Mouse (Mus musculus) forebrain, embryonic 14.5 days (tissue): ENCODE results near the gene Sorl1. TPM values are rescaled to one million over a fixed set of nuclear protein-coding genes. Genes with fewer than 3 reads are reported as not detected.

Experiments used
- ATAC-seq: fragments of 200-750 bp; cut with Nextera tagmentation; 2 replicates; pipeline ENCODE4 v1.8.0; 2017; ENCODE audit warnings: mild to moderate bottlenecking, moderate library complexity
- DNase-seq: peaks from one replicate; pipeline ENCODE4 v3.0.0-alpha.2; 2015; ENCODE audit warnings: low spot score
- H3K27ac ChIP-seq: fragments of 300-500 bp; sonication (generic); 2 replicates; pipeline ENCODE4 v1.5.1; 2014; ENCODE audit warnings: low read depth, mild to moderate bottlenecking, control low read depth, low read length, moderate library complexity
- H3K27me3 ChIP-seq: fragments of 300-500 bp; sonication (generic); replicated peaks from 2 replicates; pipeline ENCODE4 v1.6.1; 2014; ENCODE audit warnings: low read length, control low read depth, mixed read lengths; ENCODE audit not compliant: control insufficient read depth, insufficient read depth
- H3K36me3 ChIP-seq: fragments of 300-500 bp; sonication (generic); 2 replicates; pipeline ENCODE4 v1.6.1; 2014; ENCODE audit warnings: low read length, control low read depth; ENCODE audit not compliant: control insufficient read depth, insufficient read depth
- H3K4me1 ChIP-seq: fragments of 300-500 bp; sonication (generic); 2 replicates; pipeline ENCODE4 v1.6.1; 2014; ENCODE audit warnings: antibody characterized with exemption, low read length, control low read depth; ENCODE audit not compliant: control insufficient read depth, insufficient read depth
- H3K4me2 ChIP-seq: fragments of 300-500 bp; sonication (generic); 2 replicates; pipeline ENCODE4 v1.6.1; 2014; ENCODE audit warnings: mild to moderate bottlenecking, control low read depth, low read length
- H3K4me3 ChIP-seq: fragments of 300-500 bp; sonication (generic); 2 replicates; pipeline ENCODE4 v1.5.1; 2014; ENCODE audit warnings: low read depth, low read length, control low read depth
- H3K9ac ChIP-seq: fragments of 300-500 bp; sonication (generic); 2 replicates; pipeline ENCODE4 v1.6.1; 2014; ENCODE audit warnings: mild to moderate bottlenecking, low read length, control low read depth, moderate library complexity
- H3K9me3 ChIP-seq: fragments of 300-500 bp; sonication (generic); replicated peaks from 2 replicates; pipeline ENCODE4 v1.6.1; 2016; ENCODE audit warnings: low read length, control low read depth, mixed read lengths; ENCODE audit not compliant: control insufficient read depth
- WGBS: fragments of 180-500 bp; shearing (Covaris S2); extraction: QIAGEN DNeasy Blood & Tissue Kit; methylation state at CpG from one replicate; pipeline ENCODE4 v1.1.7; 2014; 5-methylcytosine and 5-hydroxymethylcytosine counted together
- polyA plus RNA-seq: library from polyadenylated mRNA; unstranded; fragments of >200 nt; fragmentation: Nextera tagmentation; extraction: Ambion mirVana; gene quantifications from 2 replicates; pipeline ENCODE4 v1.2.1, GENCODE M21; 2014

Sorl1 gene
- polyA plus RNA-seq, 1 experiment from 2014 or later = 10.8 TPM

- H3K9me3 ChIP-seq = no peaks in the 10 kb centered on the region
- H3K4me1 ChIP-seq = no peaks in the 10 kb centered on the region
- DNase-seq (no peak), ATAC-seq (no peak)
- H3K36me3 ChIP-seq = 0 out of 2 replicates have a peak, but pooled peaks cover 3% of the 10 kb centered on the region
- H3K27ac ChIP-seq = no peak overlapping the region
- WGBS = 39% methylated on average over 19 of the region's 19 CpGs
- H3K27me3 ChIP-seq = no peaks in the 10 kb centered on the region
- H3K9ac ChIP-seq = no peak overlapping the region
- H3K4me3 ChIP-seq = no peak overlapping the region
- H3K4me2 ChIP-seq = no peak overlapping the region
These were observed 90.6 kb downstream of the Sorl1 start for GRCm38 (mm10) chr9:42033291-42034115.

DNA sequence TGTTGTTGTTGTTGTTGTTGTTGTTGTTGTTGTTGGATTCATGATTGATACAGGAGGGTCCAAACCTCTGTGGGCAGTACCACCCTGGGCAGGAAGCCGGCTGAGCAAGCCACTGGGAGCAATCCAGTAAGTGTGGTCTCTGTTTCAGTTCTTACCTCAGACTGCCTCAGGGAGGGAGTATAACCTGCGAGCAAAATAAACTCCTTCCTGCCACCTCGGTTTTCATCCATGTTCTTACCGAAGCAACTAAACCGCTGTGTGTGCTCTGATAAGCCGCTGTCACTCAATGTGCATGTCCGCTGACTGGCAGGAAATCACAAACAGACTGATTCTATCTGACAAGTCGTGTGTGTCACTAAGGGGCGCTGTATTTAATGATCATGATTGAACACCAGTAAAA is 91.7 kb downstream of the Sorl1 start:
- ATAC-seq (no peak), DNase-seq (no peak)
- Histone ChIP-seq H3K9ac (no peak overlapping the region), H3K4me3 (no peak overlapping the region), H3K4me1 (no peaks in the 10 kb centered on the region), H3K27me3 (no peaks in the 10 kb centered on the region), H3K27ac (no peak overlapping the region), H3K36me3 (0 out of 2 replicates have a peak, but pooled peaks cover 3% of the 10 kb centered on the region), H3K4me2 (no peak overlapping the region), H3K9me3 (no peaks in the 10 kb centered on the region)
- WGBS = 67% methylated on average over 9 of the region's 9 CpGs

GRCm38 (mm10) chr9:42028807-42029206 is 95.3 kb downstream of the Sorl1 start:
- 83% methylated on average over 4 of the region's 4 CpGs for WGBS
- H3K27me3 ChIP-seq = no peaks in the 10 kb centered on the region
- H3K4me2 ChIP-seq = no peak overlapping the region
- DNase-seq (no peak), ATAC-seq (no peak)
- H3K4me1 ChIP-seq = no peaks in the 10 kb centered on the region
- H3K36me3 ChIP-seq = peaks cover 18% of the 10 kb centered on the region; the same call in 1 of the 2 replicates
- H3K9ac ChIP-seq = no peak overlapping the region
- no peaks in the 10 kb centered on the region for H3K9me3 ChIP-seq
- no peak overlapping the region for H3K4me3 ChIP-seq
- H3K27ac ChIP-seq = no peak overlapping the region

GRCm38 (mm10) chr9:42024257-42024656 is 99.8 kb downstream of the Sorl1 start:
- ATAC-seq (no peak), DNase-seq (no peak)
- Histone ChIP-seq H3K9ac (no peak overlapping the region), H3K4me1 (no peaks in the 10 kb centered on the region), H3K27ac (no peak overlapping the region), H3K36me3 (peaks cover 25% of the 10 kb centered on the region; the same call in 1 of the 2 replicates), H3K4me3 (no peak overlapping the region), H3K9me3 (no peaks in the 10 kb centered on the region), H3K4me2 (no peak overlapping the region), H3K27me3 (no peaks in the 10 kb centered on the region)
- 81% methylated on average over 9 of the region's 9 CpGs for WGBS

- WGBS = 81% methylated on average over 3 of the region's 3 CpGs
- Histone ChIP-seq H3K27ac (no peak overlapping the region), H3K9me3 (no peaks in the 10 kb centered on the region), H3K27me3 (no peaks in the 10 kb centered on the region), H3K4me1 (no peaks in the 10 kb centered on the region), H3K9ac (no peak overlapping the region), H3K4me3 (no peak overlapping the region), H3K4me2 (no peak overlapping the region), H3K36me3 (peaks cover 25% of the 10 kb centered on the region; the same call in 1 of the 2 replicates)
- DNase-seq = no peak
- ATAC-seq = no peak
These were observed 100.7 kb downstream of the Sorl1 start for GRCm38 (mm10) chr9:42023383-42023782.

- ATAC-seq (no peak), DNase-seq (no peak)
- Histone ChIP-seq H3K4me3 (no peak overlapping the region), H3K4me1 (no peaks in the 10 kb centered on the region), H3K9ac (no peak overlapping the region), H3K36me3 (peaks cover 25% of the 10 kb centered on the region; the same call in 1 of the 2 replicates), H3K9me3 (no peaks in the 10 kb centered on the region), H3K27ac (no peak overlapping the region), H3K27me3 (no peaks in the 10 kb centered on the region), H3K4me2 (no peak overlapping the region)
- 96% methylated on average over 12 of the region's 12 CpGs for WGBS
These were observed 101.8 kb downstream of the Sorl1 start for GRCm38 (mm10) chr9:42022318-42022717.

- Histone ChIP-seq H3K4me1 (no peaks in the 10 kb centered on the region), H3K4me3 (no peak overlapping the region), H3K27me3 (no peaks in the 10 kb centered on the region), H3K4me2 (no peak overlapping the region), H3K27ac (no peak overlapping the region), H3K9ac (no peak overlapping the region), H3K9me3 (peaks cover 5% of the 10 kb centered on the region; the same call in 1 of the 2 replicates), H3K36me3 (peaks cover 35% of the 10 kb centered on the region)
- WGBS = 70% methylated on average over 7 of the region's 7 CpGs
- DNase-seq (no peak), ATAC-seq (no peak)
These were observed 104.6 kb downstream of the Sorl1 start for GRCm38 (mm10) chr9:42019308-42020031.

DNA sequence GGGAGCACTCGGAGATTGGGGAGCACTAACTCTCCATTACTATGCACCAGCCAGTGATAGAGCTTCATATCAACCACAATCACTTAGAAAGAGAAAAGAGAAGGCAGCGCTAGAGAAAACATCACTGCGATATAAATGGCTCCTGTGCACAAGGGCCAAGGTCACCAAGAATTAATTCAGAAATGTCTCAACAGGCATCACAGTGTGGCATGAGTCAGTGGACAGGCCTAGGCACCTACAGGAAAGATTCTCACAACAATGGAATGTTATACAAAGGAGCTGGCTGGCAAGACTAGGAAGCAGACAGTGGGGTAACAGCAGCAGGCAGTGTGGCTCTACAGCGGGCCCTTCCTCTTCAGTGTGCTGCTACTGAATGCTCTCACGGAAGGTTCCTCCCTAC is 115.6 kb downstream of the Sorl1 start:
- H3K4me3 ChIP-seq = no peak overlapping the region
- no peaks in the 10 kb centered on the region for H3K4me1 ChIP-seq
- H3K36me3 ChIP-seq = peaks cover 11% of the 10 kb centered on the region; the same call in 1 of the 2 replicates
- H3K9ac ChIP-seq = no peak overlapping the region
- H3K27me3 ChIP-seq = no peaks in the 10 kb centered on the region
- no peak overlapping the region for H3K27ac ChIP-seq
- WGBS = 91% methylated on average over 5 of the region's 5 CpGs
- no peak for ATAC-seq
- H3K9me3 ChIP-seq = no peaks in the 10 kb centered on the region
- DNase-seq = no peak
- H3K4me2 ChIP-seq = no peak overlapping the region

DNA sequence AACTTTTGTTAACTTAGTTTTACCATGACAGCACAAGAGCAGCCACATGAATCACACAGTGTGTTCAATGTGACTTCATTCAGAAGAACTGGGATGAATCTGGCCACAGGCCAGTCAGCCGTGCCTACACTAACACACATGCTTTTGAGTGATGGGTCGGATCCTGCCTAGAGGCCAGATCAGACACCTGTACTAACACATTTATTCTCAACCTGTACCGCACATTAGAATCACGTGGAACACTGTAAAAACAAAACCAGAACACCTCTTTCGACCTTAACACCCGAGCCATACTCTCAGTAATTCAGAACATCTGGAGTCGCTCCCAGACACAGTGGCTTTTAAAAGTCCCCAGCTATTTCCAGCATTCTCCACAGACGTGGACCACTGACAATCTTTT is 119.0 kb downstream of the Sorl1 start:
- H3K9me3 ChIP-seq = no peaks in the 10 kb centered on the region
- H3K27ac ChIP-seq = no peak overlapping the region
- DNase-seq (no peak), ATAC-seq (no peak)
- no peaks in the 10 kb centered on the region for H3K27me3 ChIP-seq
- 78% methylated on average over 8 of the region's 8 CpGs for WGBS
- no peak overlapping the region for H3K4me2 ChIP-seq
- peaks cover 29% of the 10 kb centered on the region; the same call in 1 of the 2 replicates for H3K36me3 ChIP-seq
- no peaks in the 10 kb centered on the region for H3K4me1 ChIP-seq
- H3K4me3 ChIP-seq = no peak overlapping the region
- no peak overlapping the region for H3K9ac ChIP-seq
